Mouse (Mus musculus): Measurements from ENCODE around the gene Olfr26. TPM values are rescaled to one million over a fixed set of nuclear protein-coding genes. Genes with fewer than 3 reads are reported as not detected.

Gene Olfr26
- total RNA-seq (2014; rRNA removed), result not detected in 2 replicates
- polyA plus RNA-seq (2012; rRNA removed), result not detected in 2 replicates

GRCm38 (mm10) chr9:38854760-38855159 is at the start of gene Olfr26:
Gene Olfr26 (plus strand): TSS chr9:38855060.
- Histone ChIP-seq H3K27ac (replicated peaks; ENCODE audit: insufficient read depth, low read depth, low read length) (no peak within 1 kb of the TSS), H3K9ac (ENCODE audit: low read depth, low read length) (no peak within 1 kb of the TSS), H3K4me3 (ENCODE audit: insufficient read depth, low read depth, low read length) (no peak within 1 kb of the TSS), H3K79me2 (ENCODE audit: control insufficient read depth, insufficient read depth, low read length) (no peaks in the 10 kb centered on the region), H3K36me3 (ENCODE audit: control insufficient read depth, insufficient read depth, low read length) (no peaks in the 10 kb centered on the region), H3K4me1 (ENCODE audit: control insufficient read depth, insufficient read depth, low read length) (no peaks in the 10 kb centered on the region), H3K27me3 (ENCODE audit: control insufficient read depth, insufficient read depth, low read length) (no peaks in the 10 kb centered on the region)
- TF ChIP-seq POLR2A (IDR thresholded peaks at IDR 0.05; ENCODE audit: extremely low read depth, insufficient read depth, low read length) (no peak), CTCF (IDR thresholded peaks at IDR 0.05; ENCODE audit: low read depth, low read length) (no peak)
- no peak for DNase-seq (ENCODE audit: extremely low read depth, low read depth, low spot score)

- Histone ChIP-seq H3K4me3 (ENCODE audit: insufficient read depth, low read depth, low read length) (no peak overlapping the region), H3K4me1 (ENCODE audit: control insufficient read depth, insufficient read depth, low read length) (no peaks in the 10 kb centered on the region), H3K27me3 (ENCODE audit: control insufficient read depth, insufficient read depth, low read length) (no peaks in the 10 kb centered on the region), H3K79me2 (ENCODE audit: control insufficient read depth, insufficient read depth, low read length) (no peaks in the 10 kb centered on the region), H3K9ac (ENCODE audit: low read depth, low read length) (no peak overlapping the region), H3K27ac (replicated peaks; ENCODE audit: insufficient read depth, low read depth, low read length) (no peak overlapping the region), H3K36me3 (ENCODE audit: control insufficient read depth, insufficient read depth, low read length) (no peaks in the 10 kb centered on the region)
- TF ChIP-seq CTCF (IDR thresholded peaks at IDR 0.05; ENCODE audit: low read depth, low read length), result no peak
- TF ChIP-seq POLR2A (IDR thresholded peaks at IDR 0.05; ENCODE audit: extremely low read depth, insufficient read depth, low read length), result no peak
- no peak for DNase-seq (ENCODE audit: extremely low read depth, low read depth, low spot score)
These were observed 49.2 kb upstream of the Olfr26 start for GRCm38 (mm10) chr9:38805696-38806095.

- Histone ChIP-seq H3K4me3 (ENCODE audit: insufficient read depth, low read depth, low read length) (no peak within 1 kb of the TSS), H3K79me2 (ENCODE audit: control insufficient read depth, insufficient read depth, low read length) (no peaks in the 10 kb centered on the region), H3K27me3 (ENCODE audit: control insufficient read depth, insufficient read depth, low read length) (no peaks in the 10 kb centered on the region), H3K27ac (replicated peaks; ENCODE audit: insufficient read depth, low read depth, low read length) (no peak within 1 kb of the TSS), H3K4me1 (ENCODE audit: control insufficient read depth, insufficient read depth, low read length) (no peaks in the 10 kb centered on the region), H3K9ac (ENCODE audit: low read depth, low read length) (no peak within 1 kb of the TSS), H3K36me3 (ENCODE audit: control insufficient read depth, insufficient read depth, low read length) (no peaks in the 10 kb centered on the region)
- 51% methylated on average over 2 of the region's 2 CpGs for WGBS
- TF ChIP-seq CTCF (IDR thresholded peaks at IDR 0.05; ENCODE audit: low read depth, low read length) (no peak), POLR2A (IDR thresholded peaks at IDR 0.05; ENCODE audit: extremely low read depth, insufficient read depth, low read length) (no peak)
- DNase-seq (ENCODE audit: extremely low read depth, low read depth, low spot score), result no peak
These were observed 40.5 kb upstream of the Olfr26 start, which contains the start of gene Olfr922 for GRCm38 (mm10) chr9:38814314-38814713. Gene Olfr922 (plus strand): TSS chr9:38814614.

GRCm38 (mm10) chr9:38815458-38815986 is 39.3 kb upstream of the Olfr26 start:
- no peak for DNase-seq (ENCODE audit: extremely low read depth, low read depth, low spot score)
- Histone ChIP-seq H3K27me3 (ENCODE audit: control insufficient read depth, insufficient read depth, low read length) (no peaks in the 10 kb centered on the region), H3K4me1 (ENCODE audit: control insufficient read depth, insufficient read depth, low read length) (no peaks in the 10 kb centered on the region), H3K27ac (replicated peaks; ENCODE audit: insufficient read depth, low read depth, low read length) (no peak overlapping the region), H3K79me2 (ENCODE audit: control insufficient read depth, insufficient read depth, low read length) (no peaks in the 10 kb centered on the region), H3K4me3 (ENCODE audit: insufficient read depth, low read depth, low read length) (no peak overlapping the region), H3K36me3 (ENCODE audit: control insufficient read depth, insufficient read depth, low read length) (no peaks in the 10 kb centered on the region), H3K9ac (ENCODE audit: low read depth, low read length) (no peak overlapping the region)
- WGBS, result 81% methylated on average over 1 of the region's 1 CpGs
- TF ChIP-seq CTCF (IDR thresholded peaks at IDR 0.05; ENCODE audit: low read depth, low read length) (no peak), POLR2A (IDR thresholded peaks at IDR 0.05; ENCODE audit: extremely low read depth, insufficient read depth, low read length) (no peak)

GRCm38 (mm10) chr9:38826245-38826644 is 28.6 kb upstream of the Olfr26 start, which contains the start of gene Olfr923:
Gene Olfr923 (plus strand): TSS chr9:38826545.
- 85% methylated on average over 1 of the region's 1 CpGs for WGBS
- no peak for DNase-seq (ENCODE audit: extremely low read depth, low read depth, low spot score)
- Histone ChIP-seq H3K4me3 (ENCODE audit: insufficient read depth, low read depth, low read length) (no peak within 1 kb of the TSS), H3K79me2 (ENCODE audit: control insufficient read depth, insufficient read depth, low read length) (no peaks in the 10 kb centered on the region), H3K27me3 (ENCODE audit: control insufficient read depth, insufficient read depth, low read length) (no peaks in the 10 kb centered on the region), H3K36me3 (ENCODE audit: control insufficient read depth, insufficient read depth, low read length) (no peaks in the 10 kb centered on the region), H3K9ac (ENCODE audit: low read depth, low read length) (no peak within 1 kb of the TSS), H3K27ac (replicated peaks; ENCODE audit: insufficient read depth, low read depth, low read length) (no peak within 1 kb of the TSS), H3K4me1 (ENCODE audit: control insufficient read depth, insufficient read depth, low read length) (no peaks in the 10 kb centered on the region)
- TF ChIP-seq POLR2A (IDR thresholded peaks at IDR 0.05; ENCODE audit: extremely low read depth, insufficient read depth, low read length) (no peak), CTCF (IDR thresholded peaks at IDR 0.05; ENCODE audit: low read depth, low read length) (no peak)

GRCm38 (mm10) chr9:38833027-38833426 is 21.8 kb upstream of the Olfr26 start:
- Histone ChIP-seq H3K36me3 (ENCODE audit: control insufficient read depth, insufficient read depth, low read length) (no peaks in the 10 kb centered on the region), H3K79me2 (ENCODE audit: control insufficient read depth, insufficient read depth, low read length) (no peaks in the 10 kb centered on the region), H3K27ac (replicated peaks; ENCODE audit: insufficient read depth, low read depth, low read length) (no peak overlapping the region), H3K27me3 (ENCODE audit: control insufficient read depth, insufficient read depth, low read length) (no peaks in the 10 kb centered on the region), H3K9ac (ENCODE audit: low read depth, low read length) (no peak overlapping the region), H3K4me1 (ENCODE audit: control insufficient read depth, insufficient read depth, low read length) (no peaks in the 10 kb centered on the region), H3K4me3 (ENCODE audit: insufficient read depth, low read depth, low read length) (no peak overlapping the region)
- DNase-seq (ENCODE audit: extremely low read depth, low read depth, low spot score), result no peak
- no peak for TF ChIP-seq CTCF (IDR thresholded peaks at IDR 0.05; ENCODE audit: low read depth, low read length)
- no peak for TF ChIP-seq POLR2A (IDR thresholded peaks at IDR 0.05; ENCODE audit: extremely low read depth, insufficient read depth, low read length)
- 76% methylated on average over 2 of the region's 2 CpGs for WGBS
